Mouse (Mus musculus): Measurements from ENCODE around the gene Shkbp1. TPM values are rescaled to one million over a fixed set of nuclear protein-coding genes. Genes with fewer than 3 reads are reported as not detected.

Shkbp1 gene
- total RNA-seq, 2 experiments from 2014 or later: 23.2 to 40.3 TPM

- Histone ChIP-seq H3K4me3 (no peak overlapping the region), H3K27ac (no peak overlapping the region)
- DNase-seq (ENCODE audit: extremely low spot score in 1 of 2, low spot score in 2 of 2): no peak
- TF ChIP-seq CTCF (IDR thresholded peaks at IDR 0.05): no peak
- intact Hi-C loops (cut with DNase I): loop anchor here (1.0 kb wide), 1 partner anchor 48 kb away; no protein-coding TSS in a partner anchor
These were observed 28.3 kb upstream of the Shkbp1 start for GRCm38 (mm10) chr7:27384134-27384533.

DNA sequence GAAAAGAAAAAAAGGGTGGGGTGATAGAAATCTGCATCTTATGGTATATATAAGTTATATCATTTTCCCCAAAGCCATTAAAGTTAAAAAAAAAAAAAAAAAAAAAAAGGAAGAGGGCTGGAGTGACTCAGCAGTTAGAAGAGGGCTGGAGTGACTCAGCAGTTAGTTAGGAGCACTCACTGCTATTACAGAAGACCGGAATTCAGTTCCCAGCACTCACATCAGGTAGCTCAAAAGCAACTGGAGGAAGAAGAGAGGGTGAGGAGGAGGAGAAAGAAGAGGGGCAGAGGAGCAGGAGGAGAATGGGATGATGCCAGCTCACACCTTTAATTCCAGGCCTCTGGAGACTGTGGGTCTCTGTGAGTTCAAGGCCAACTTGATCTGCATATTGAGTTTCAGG, 27.4 kb upstream of the Shkbp1 start:
- Histone ChIP-seq H3K27ac (no peak overlapping the region), H3K4me3 (no peak overlapping the region)
- no peak for TF ChIP-seq CTCF (IDR thresholded peaks at IDR 0.05)
- intact Hi-C loops (cut with DNase I): no loop called here
- DNase-seq (ENCODE audit: extremely low spot score in 1 of 2, low spot score in 2 of 2): no peak

DNA sequence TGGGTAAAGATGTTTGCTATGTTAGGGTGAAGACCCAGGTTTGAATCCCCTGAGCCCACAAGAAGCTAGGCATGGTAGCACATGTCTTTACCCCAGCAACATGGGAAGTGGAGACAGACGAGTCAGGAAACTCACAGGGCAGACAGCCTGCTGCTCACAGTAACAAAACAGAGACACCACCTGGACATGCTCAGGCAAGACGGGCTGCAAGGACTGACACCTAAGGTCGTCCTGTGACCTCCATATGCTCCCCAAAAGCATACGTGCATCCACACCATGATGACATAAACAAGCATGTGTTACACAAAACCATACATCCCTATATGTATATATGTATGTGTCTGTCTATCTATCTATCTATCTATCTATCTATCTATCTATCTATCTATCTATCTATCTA, 25.7 kb upstream of the Shkbp1 start:
- intact Hi-C loops (cut with DNase I): no loop called here
- Histone ChIP-seq H3K4me3 (no peak overlapping the region), H3K27ac (no peak overlapping the region)
- no peak for TF ChIP-seq CTCF (IDR thresholded peaks at IDR 0.05)
- DNase-seq (ENCODE audit: extremely low spot score in 1 of 2, low spot score in 2 of 2): no peak

DNA sequence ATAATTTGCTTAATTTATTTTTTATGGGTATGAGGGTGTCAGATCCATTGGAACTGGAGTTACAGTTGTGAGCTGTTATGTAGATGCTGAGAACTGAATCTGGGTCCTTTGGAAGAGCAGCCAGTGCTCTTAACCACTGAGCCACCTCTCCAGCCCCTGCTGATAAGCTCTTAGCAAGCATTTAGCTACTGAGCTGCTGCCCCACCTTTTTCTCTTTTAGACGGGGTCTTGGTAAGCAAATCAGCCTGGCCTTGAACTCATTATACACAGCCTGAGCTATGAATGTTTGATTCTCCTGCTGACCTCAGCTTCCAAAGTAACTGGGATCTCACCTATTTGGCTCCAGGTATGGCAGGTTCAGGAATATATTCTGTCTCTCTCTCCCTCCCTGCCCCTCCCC, 25.2 kb upstream of the Shkbp1 start:
- no peak overlapping the region for H3K4me3 ChIP-seq
- no peak for DNase-seq (ENCODE audit: extremely low spot score in 1 of 2, low spot score in 2 of 2)
- intact Hi-C loops (cut with DNase I): no loop called here
- no peak overlapping the region for H3K27ac ChIP-seq
- no peak for TF ChIP-seq CTCF (IDR thresholded peaks at IDR 0.05)

DNA sequence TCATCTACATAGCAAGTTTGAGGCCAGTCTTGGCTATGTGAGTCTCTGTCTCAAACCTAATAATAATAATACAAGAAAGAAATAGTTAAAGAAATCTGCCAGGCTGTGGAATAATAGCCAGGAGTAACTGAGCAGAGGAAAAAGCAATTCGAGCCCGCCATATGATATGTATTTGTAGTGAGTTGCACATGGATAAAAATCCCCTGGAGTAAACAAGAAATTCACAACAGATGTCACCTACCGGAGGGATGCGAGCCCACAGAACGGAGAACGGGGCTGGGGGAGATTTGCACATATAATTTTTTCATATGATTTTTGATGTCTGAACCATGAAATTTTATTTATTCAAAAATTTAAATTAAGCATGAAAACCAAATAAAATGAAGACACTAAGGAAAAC, 24.0 kb upstream of the Shkbp1 start:
- intact Hi-C loops (cut with DNase I): no loop called here
- no peak overlapping the region for H3K4me3 ChIP-seq
- no peak for TF ChIP-seq CTCF (IDR thresholded peaks at IDR 0.05)
- no peak overlapping the region for H3K27ac ChIP-seq
- DNase-seq (ENCODE audit: extremely low spot score in 1 of 2, low spot score in 2 of 2): no peak

DNA sequence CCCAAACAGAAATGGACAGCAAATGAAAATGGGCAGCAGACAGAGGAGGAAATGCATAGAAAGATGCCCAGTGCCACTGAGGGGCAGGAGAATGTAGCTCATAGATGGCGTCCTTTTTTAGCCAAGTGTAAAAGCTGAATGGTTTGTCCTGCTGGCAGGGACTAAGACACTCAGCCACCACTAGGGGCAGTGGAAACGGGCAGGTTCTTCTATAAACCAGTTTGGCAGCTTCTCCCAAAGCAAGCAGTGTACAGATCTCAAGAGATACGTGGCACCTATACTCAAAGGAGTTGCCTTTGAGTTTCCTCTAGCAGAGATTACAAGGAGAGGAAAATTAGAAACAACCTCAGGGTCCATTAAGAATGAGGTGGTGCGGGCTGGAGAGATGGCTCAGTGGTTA, 22.6 kb upstream of the Shkbp1 start:
- no peak for DNase-seq (ENCODE audit: extremely low spot score in 1 of 2, low spot score in 2 of 2)
- H3K27ac ChIP-seq: no peak overlapping the region
- TF ChIP-seq CTCF (IDR thresholded peaks at IDR 0.05): peak; percentile 62
- no peak overlapping the region for H3K4me3 ChIP-seq
- intact Hi-C loops (cut with DNase I): no loop called here

DNA sequence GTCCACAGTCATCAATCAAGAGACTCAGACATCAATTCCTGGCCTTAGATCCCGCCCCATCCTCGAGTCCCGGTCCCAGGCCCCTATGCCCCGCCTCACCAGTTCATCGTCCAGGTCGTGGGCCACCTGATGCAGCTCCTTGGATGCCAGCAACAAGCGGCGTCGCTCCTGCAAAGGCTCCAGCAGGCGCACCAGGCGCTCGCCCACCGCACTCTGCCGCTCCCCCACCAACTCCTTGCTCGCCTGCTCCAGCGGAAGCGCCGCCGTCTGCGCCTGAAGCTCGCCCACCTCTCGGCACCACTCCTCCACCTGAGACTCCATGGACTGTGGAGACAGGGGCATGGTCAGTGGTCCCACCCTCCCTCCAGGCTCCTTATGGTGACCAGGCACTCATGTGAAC, 19.5 kb upstream of the Shkbp1 start:
- Histone ChIP-seq H3K4me3 (no peak overlapping the region), H3K27ac (no peak overlapping the region)
- intact Hi-C loops (cut with DNase I): no loop called here
- peak; percentile 71 to 72 for DNase-seq (ENCODE audit: extremely low spot score in 1 of 2, low spot score in 2 of 2)
- no peak for TF ChIP-seq CTCF (IDR thresholded peaks at IDR 0.05)

DNA sequence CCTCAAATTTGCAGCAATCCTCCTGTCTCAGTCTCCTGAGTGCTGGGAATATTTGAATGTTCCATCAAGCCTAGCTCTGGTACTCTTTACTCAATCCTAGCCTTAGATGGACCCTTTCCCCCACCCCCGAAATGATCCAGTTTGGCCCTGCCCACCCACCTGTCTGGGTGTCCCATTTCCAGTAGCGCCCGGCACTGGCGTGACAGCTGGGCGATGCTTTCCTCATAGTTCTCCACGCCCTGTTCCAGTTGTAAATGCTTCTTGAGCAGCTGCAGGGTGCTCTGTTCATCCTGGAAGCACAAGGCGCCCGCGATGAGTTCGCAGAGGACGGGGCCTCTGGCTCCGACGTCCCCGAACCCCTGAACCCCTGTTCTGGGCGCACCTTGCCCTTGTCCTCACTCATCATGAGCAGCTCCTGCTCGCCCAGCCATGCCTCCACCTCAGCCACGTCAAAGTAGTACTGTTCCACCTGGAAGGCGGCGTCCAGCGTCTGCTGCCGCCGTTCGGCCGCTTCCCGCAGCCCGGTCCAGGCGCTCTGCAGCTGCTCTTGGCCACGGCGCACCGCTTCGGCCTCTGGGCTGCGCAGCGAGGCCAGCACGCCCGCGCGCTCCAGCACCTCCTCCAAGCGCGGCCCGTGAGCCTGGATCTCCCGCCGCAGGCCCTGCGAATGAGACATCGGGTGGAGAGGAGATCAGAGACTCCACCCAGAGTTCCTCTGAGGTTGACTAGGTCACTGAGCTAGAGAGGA, 16.1 kb upstream of the Shkbp1 start:
- Histone ChIP-seq H3K4me3 (no peak overlapping the region), H3K27ac (no peak overlapping the region)
- DNase-seq (ENCODE audit: extremely low spot score in 1 of 2, low spot score in 2 of 2): no peak
- no peak for TF ChIP-seq CTCF (IDR thresholded peaks at IDR 0.05)
- intact Hi-C loops (cut with DNase I): no loop called here

DNA sequence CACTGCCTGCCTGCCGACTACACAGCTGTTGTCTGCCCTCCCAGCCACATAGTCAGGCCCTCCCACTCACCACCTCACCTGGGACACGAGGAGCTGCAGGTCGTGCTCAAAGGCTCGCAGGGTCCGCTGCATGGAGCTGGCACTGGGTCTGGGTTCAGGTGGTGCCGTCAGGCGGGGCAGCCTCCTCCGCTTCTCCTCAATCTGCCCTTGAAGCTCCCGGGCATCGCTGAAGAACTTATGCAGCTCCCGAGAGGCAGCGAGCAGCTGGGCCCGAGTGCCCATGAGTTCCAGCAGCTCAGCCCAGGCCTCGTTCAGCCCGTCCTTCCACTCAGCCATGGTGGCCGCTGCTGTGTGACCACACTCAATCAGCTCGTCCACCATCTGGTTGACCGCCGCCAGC, 13.3 kb upstream of the Shkbp1 start:
- intact Hi-C loops (cut with DNase I): no loop called here
- no peak for TF ChIP-seq CTCF (IDR thresholded peaks at IDR 0.05)
- H3K4me3 ChIP-seq: no peak overlapping the region
- H3K27ac ChIP-seq: no peak overlapping the region
- DNase-seq (ENCODE audit: extremely low spot score in 1 of 2, low spot score in 2 of 2): no peak

- TF ChIP-seq CTCF (IDR thresholded peaks at IDR 0.05): no peak
These were observed 12.2 kb upstream of the Shkbp1 start for GRCm38 (mm10) chr7:27367976-27368375.

GRCm38 (mm10) chr7:27366082-27366844, 10.4 kb upstream of the Shkbp1 start:
- TF ChIP-seq CTCF (IDR thresholded peaks at IDR 0.05): no peak; the same call in 1 of the 2 replicates
- Histone ChIP-seq H3K27ac (0 out of 2 replicates have a peak overlapping the region, but pooled peaks have one; percentile 12), H3K4me3 (no peak overlapping the region)
- DNase-seq (ENCODE audit: extremely low spot score in 1 of 2, low spot score in 2 of 2): peak; percentile 62 to 66
- intact Hi-C loops (cut with DNase I): no loop called here

More at GRCm38 (mm10) chr7:27367976-27368375, 12.2 kb upstream of the Shkbp1 start:
- intact Hi-C loops (cut with DNase I): no loop called here
- H3K4me3 ChIP-seq: no peak overlapping the region
- DNase-seq (ENCODE audit: extremely low spot score in 1 of 2, low spot score in 2 of 2): no peak
- H3K27ac ChIP-seq: no peak overlapping the region

GRCm38 (mm10) chr7:27364379-27364778, 8.6 kb upstream of the Shkbp1 start:
- no peak overlapping the region for H3K4me3 ChIP-seq
- H3K27ac ChIP-seq: no peak overlapping the region
- no peak for TF ChIP-seq CTCF (IDR thresholded peaks at IDR 0.05)
- no peak for DNase-seq (ENCODE audit: extremely low spot score in 1 of 2, low spot score in 2 of 2)
- intact Hi-C loops (cut with DNase I): no loop called here

Measured in left cerebral cortex, adult 2 months (tissue).